Mouse (Mus musculus) stomach, embryonic 15.5 days (tissue): ENCODE data around the gene Tox3. TPM values are rescaled to one million over a fixed set of nuclear protein-coding genes. Genes with fewer than 3 reads are reported as not detected.

Experiments
- ATAC-seq: fragments of 200-750 bp; cut with Nextera tagmentation; 2 replicates; pipeline ENCODE4 v1.8.0; 2017; ENCODE audit warnings: low read depth, moderate number of reproducible peaks, moderate TSS enrichment; ENCODE audit not compliant: insufficient read depth, low FRiP score
- H3K27ac ChIP-seq: fragments of 300-500 bp; sonication (generic); 2 replicates; pipeline ENCODE4 v1.5.1; 2015; ENCODE audit warnings: mild to moderate bottlenecking, inconsistent platforms
- H3K27me3 ChIP-seq: fragments of 300-500 bp; sonication (generic); replicated peaks from 2 replicates; pipeline ENCODE4 v1.6.1; 2015; ENCODE audit warnings: inconsistent platforms
- H3K36me3 ChIP-seq: fragments of 300-500 bp; sonication (generic); 2 replicates; pipeline ENCODE4 v1.6.1; 2015; ENCODE audit warnings: inconsistent platforms
- H3K4me1 ChIP-seq: fragments of 300-500 bp; sonication (generic); 2 replicates; pipeline ENCODE4 v1.6.1; 2015; ENCODE audit warnings: inconsistent platforms
- H3K4me2 ChIP-seq: fragments of 300-500 bp; sonication (generic); 2 replicates; pipeline ENCODE4 v1.6.1; 2015; ENCODE audit warnings: mild to moderate bottlenecking, inconsistent platforms
- H3K4me3 ChIP-seq: fragments of 300-500 bp; sonication (generic); replicated peaks from 2 replicates; pipeline ENCODE4 v1.5.1; 2015; ENCODE audit warnings: inconsistent platforms
- H3K9ac ChIP-seq: fragments of 300-500 bp; sonication (generic); 2 replicates; pipeline ENCODE4 v1.6.1; 2015; ENCODE audit warnings: inconsistent platforms
- H3K9me3 ChIP-seq: fragments of 300-500 bp; sonication (generic); 2 replicates; pipeline ENCODE4 v1.6.1; 2016; ENCODE audit warnings: inconsistent platforms
- WGBS: fragments of 180-500 bp; shearing (Covaris S2); methylation state at CpG from one replicate; pipeline ENCODE4 v1.1.7; 2015; 5-methylcytosine and 5-hydroxymethylcytosine counted together
- polyA plus RNA-seq: library from polyadenylated mRNA; unstranded; fragments of >200 nt; fragmentation: Nextera tagmentation; extraction: Ambion mirVana; gene quantifications from 2 replicates; pipeline ENCODE4 v1.2.1, GENCODE M21; 2015

Gene Tox3
- polyA plus RNA-seq, 1 experiment from 2014 or later, result 11.3 TPM

DNA sequence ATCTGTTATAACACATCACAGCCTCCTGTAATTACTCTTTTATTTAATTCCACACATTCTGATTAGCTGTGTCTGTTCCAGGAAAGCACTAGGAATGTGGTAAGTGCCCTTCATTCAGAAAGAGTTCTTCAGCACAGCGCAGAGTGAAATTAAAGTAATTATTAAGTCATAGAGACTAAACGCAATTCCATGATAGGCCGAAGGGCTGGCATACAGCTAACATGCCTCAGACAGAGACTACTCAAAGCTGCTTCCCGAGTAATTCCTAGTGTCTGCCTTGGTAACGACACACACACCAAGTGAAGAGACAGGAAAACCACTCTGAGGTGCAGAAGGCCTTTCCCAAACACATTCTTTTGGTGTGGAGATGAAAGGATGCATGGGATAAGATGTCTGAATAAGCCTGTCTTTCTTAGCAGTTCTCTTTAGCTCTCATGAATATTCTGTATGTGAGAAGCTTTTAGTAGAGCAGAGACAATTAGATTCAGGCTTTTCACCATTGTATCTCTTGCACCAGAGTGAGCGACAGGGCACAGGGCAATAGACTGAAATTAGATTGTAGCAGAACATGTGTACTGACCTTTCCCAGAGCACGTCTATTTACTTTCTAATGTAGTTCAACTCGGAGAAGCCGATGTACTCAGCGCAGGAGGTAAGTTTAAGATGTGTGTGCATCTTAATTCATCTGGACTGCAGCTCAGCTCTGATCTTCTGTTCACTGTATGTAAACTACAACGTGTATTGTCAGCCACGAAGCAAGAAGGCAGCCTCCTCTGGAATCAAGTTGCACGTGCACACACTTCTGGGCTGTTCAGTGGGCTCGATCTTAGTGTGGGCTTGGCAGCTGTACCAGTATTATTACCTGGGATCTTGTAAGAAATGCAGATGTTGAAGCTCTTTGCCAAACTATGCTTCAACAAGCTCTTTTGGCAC is 138.8 kb downstream of the Tox3 start:
- 68% methylated on average over 14 of the region's 14 CpGs for WGBS
- H3K27me3 ChIP-seq, result no peaks in the 10 kb centered on the region

More for the DNA sequence above, 138.8 kb downstream of the Tox3 start:
- Histone ChIP-seq H3K9me3 (no peaks in the 10 kb centered on the region), H3K27ac (no peak overlapping the region), H3K9ac (no peak overlapping the region), H3K4me3 (no peak overlapping the region), H3K36me3 (no peaks in the 10 kb centered on the region), H3K4me1 (no peaks in the 10 kb centered on the region), H3K4me2 (no peak overlapping the region)
- no peak for ATAC-seq
